Mouse (Mus musculus): ENCODE measurements around the gene Dcxr. TPM values are rescaled to one million over a fixed set of nuclear protein-coding genes. Genes with fewer than 3 reads are reported as not detected.
"Not testable (repeated sequence)": the region's sequence is repeated elsewhere in the genome, so short reads cannot be mapped to it uniquely, and the experiment has no call there.

The Dcxr gene
- polyA plus RNA-seq, 1 experiment, result 7.4 TPM

DNA sequence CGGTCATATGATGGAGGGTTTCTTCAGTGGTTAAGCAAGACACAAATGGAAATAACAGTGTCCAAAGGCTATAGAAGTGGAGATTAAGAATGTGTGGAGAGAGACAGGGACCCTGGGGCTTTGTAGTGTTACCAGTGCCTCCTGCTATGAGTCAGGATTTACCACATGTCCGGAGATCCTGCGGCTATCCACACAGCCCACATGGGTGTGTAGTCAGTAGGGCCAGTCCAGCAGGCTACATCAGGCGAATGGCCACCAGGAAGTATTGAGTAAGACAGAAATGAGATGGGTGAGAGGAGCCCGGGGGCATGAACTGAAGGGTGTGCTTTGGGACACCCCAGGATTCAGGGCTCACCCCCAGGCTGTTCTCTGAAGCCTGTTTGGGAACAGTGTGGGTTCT is 44.4 kb downstream of the Dcxr start:
- no peaks in the 10 kb centered on the region for H3K4me1 ChIP-seq (ENCODE audit: control insufficient read depth, insufficient read depth, low read length)
- 71% methylated on average over 5 of the region's 5 CpGs for WGBS
- no peak overlapping the region for H3K27ac ChIP-seq (ENCODE audit: control insufficient read depth, insufficient read depth, low read depth, low read length, poor library complexity)
- no peak overlapping the region for H3K4me3 ChIP-seq (replicated peaks; ENCODE audit: control insufficient read depth, low read depth, low read length)
- no peak for TF ChIP-seq CTCF (IDR thresholded peaks at IDR 0.05; ENCODE audit: control insufficient read depth, insufficient read depth, low read length)
- TF ChIP-seq POLR2A (IDR thresholded peaks at IDR 0.05; ENCODE audit: borderline replicate concordance, control insufficient read depth, low read depth, low read length), result no peak

DNA sequence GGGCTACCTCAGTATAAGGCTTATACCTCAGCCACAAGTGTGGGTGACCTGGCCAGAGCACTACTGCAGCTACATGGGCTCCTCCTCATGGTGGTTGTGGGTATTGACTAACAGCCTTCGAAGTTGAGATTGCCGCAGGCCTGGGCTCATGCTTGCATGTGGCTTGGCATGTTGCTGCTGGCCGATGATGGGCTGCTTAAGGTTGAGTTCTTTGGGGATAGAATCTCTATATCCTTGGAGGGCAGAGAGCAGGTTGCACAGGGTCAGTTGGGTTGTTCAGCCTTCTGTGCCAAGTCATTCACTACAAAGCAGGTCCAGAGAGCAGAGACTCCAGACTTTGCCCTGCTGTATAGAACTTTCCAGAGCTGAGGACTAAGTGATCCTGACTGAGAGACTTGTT is 47.2 kb downstream of the Dcxr start:
- no peak overlapping the region for H3K27ac ChIP-seq (ENCODE audit: control insufficient read depth, insufficient read depth, low read depth, low read length, poor library complexity)
- no peaks in the 10 kb centered on the region for H3K4me1 ChIP-seq (ENCODE audit: control insufficient read depth, insufficient read depth, low read length)
- H3K4me3 ChIP-seq (replicated peaks; ENCODE audit: control insufficient read depth, low read depth, low read length), result no peak overlapping the region
- 57% methylated on average over 3 of the region's 3 CpGs for WGBS
- peak; percentile 67 for TF ChIP-seq CTCF (IDR thresholded peaks at IDR 0.05; ENCODE audit: control insufficient read depth, insufficient read depth, low read length)
- TF ChIP-seq POLR2A (IDR thresholded peaks at IDR 0.05; ENCODE audit: borderline replicate concordance, control insufficient read depth, low read depth, low read length), result no peak

DNA sequence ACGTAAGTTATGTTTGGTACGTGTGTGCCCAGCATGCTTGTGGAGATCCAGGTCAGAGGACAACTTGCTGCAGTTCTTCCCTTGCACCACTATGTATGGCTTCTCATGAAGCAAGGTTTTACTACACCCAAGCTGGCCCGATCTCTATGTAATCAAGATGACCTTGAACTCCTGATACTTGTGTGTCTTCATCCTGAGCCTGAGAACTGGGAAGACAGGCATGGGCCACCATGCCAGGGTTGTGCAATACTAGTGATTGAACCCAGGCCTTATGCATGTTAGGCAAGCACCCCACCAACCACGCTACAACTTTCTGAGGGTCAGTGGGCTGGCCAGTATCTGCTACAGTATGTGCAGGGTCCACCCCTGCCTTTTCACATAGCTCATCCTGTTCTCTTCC is 50.1 kb downstream of the Dcxr start:
- no peak overlapping the region for H3K27ac ChIP-seq (ENCODE audit: control insufficient read depth, insufficient read depth, low read depth, low read length, poor library complexity)
- no peak for TF ChIP-seq POLR2A (IDR thresholded peaks at IDR 0.05; ENCODE audit: borderline replicate concordance, control insufficient read depth, low read depth, low read length)
- TF ChIP-seq CTCF (IDR thresholded peaks at IDR 0.05; ENCODE audit: control insufficient read depth, insufficient read depth, low read length), result no peak
- H3K4me3 ChIP-seq (replicated peaks; ENCODE audit: control insufficient read depth, low read depth, low read length), result no peak overlapping the region
- WGBS, result 83% methylated on average over 4 of the region's 4 CpGs
- peaks cover 2% of the 10 kb centered on the region; the same call in 1 of the 2 replicates for H3K4me1 ChIP-seq (ENCODE audit: control insufficient read depth, insufficient read depth, low read length)

DNA sequence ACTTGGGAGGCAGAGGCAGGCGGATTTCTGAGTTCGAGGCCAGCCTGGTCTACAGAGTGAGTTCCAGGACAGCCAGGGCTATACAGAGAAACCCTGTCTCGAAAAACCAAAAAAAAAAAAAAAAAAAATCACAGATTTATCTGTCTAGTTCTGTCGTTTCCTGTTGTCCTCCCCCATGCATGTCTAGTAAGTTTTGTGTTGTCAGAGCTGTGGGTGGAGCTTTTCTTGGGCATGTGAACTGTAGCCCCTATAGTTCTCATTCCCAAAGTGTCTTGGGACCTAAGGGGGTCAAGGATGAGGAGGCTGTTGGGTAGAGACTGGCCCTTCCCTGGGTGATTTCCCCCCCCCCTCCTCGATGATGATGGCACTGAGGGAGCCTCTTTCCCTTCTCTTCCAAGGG is 51.2 kb downstream of the Dcxr start:
- not testable (repeated sequence) for H3K27ac ChIP-seq (ENCODE audit: control insufficient read depth, insufficient read depth, low read depth, low read length, poor library complexity); H3K4me1 ChIP-seq (ENCODE audit: control insufficient read depth, insufficient read depth, low read length); H3K4me3 ChIP-seq (replicated peaks; ENCODE audit: control insufficient read depth, low read depth, low read length)
- 52% methylated on average over 5 of the region's 5 CpGs for WGBS

Other genes with a start within 250 kb of the Dcxr start
- 60.4 and 87.1 TPM in 2 replicates for gene Mrpl12, start 242.7 kb downstream of the Dcxr start, polyA plus RNA-seq (2011; ENCODE audit: insufficient read depth, insufficient read length, low replicate concordance, missing spikeins)
- 20.6 and 21.0 TPM in 2 replicates for gene Slc25a10, start 235.4 kb downstream of the Dcxr start, polyA plus RNA-seq (2011; ENCODE audit: insufficient read depth, insufficient read length, low replicate concordance, missing spikeins)
- gene Gcgr, start 196.6 kb downstream of the Dcxr start, polyA plus RNA-seq (2011; ENCODE audit: insufficient read depth, insufficient read length, low replicate concordance, missing spikeins), result 0.81 and 1.3 TPM in 2 replicates
- gene Mcrip1, start 177.6 kb downstream of the Dcxr start, polyA plus RNA-seq (2011; ENCODE audit: insufficient read depth, insufficient read length, low replicate concordance, missing spikeins), result 72.1 and 86.5 TPM in 2 replicates
- not detected in 2 replicates for gene Ppp1r27, start 176.1 kb downstream of the Dcxr start, polyA plus RNA-seq (2011; ENCODE audit: insufficient read depth, insufficient read length, low replicate concordance, missing spikeins)
- gene P4hb, start 154.0 kb downstream of the Dcxr start, polyA plus RNA-seq (2011; ENCODE audit: insufficient read depth, insufficient read length, low replicate concordance, missing spikeins), result 86.5 and 236 TPM in 2 replicates
- gene Arhgdia, start 145.7 kb downstream of the Dcxr start, polyA plus RNA-seq (2011; ENCODE audit: insufficient read depth, insufficient read length, low replicate concordance, missing spikeins), result 112 and 172 TPM in 2 replicates
- gene Alyref, start 128.9 kb downstream of the Dcxr start, polyA plus RNA-seq (2011; ENCODE audit: insufficient read depth, insufficient read length, low replicate concordance, missing spikeins), result 165 and 174 TPM in 2 replicates
- gene Anapc11, start 128.9 kb downstream of the Dcxr start, polyA plus RNA-seq (2011; ENCODE audit: insufficient read depth, insufficient read length, low replicate concordance, missing spikeins), result 26.6 and 32.6 TPM in 2 replicates
- 3.8 TPM in 1 of 2 replicates, not detected in the other for gene Npb, start 118.8 kb downstream of the Dcxr start, polyA plus RNA-seq (2011; ENCODE audit: insufficient read depth, insufficient read length, low replicate concordance, missing spikeins)
- gene Pcyt2, start 109.3 kb downstream of the Dcxr start, polyA plus RNA-seq (2011; ENCODE audit: insufficient read depth, insufficient read length, low replicate concordance, missing spikeins), result 45.4 and 46.8 TPM in 2 replicates
- gene Sirt7, start 102.0 kb downstream of the Dcxr start, polyA plus RNA-seq (2011; ENCODE audit: insufficient read depth, insufficient read length, low replicate concordance, missing spikeins), result 67.9 and 138 TPM in 2 replicates
- gene Mafg, start 93.7 kb downstream of the Dcxr start, polyA plus RNA-seq (2011; ENCODE audit: insufficient read depth, insufficient read length, low replicate concordance, missing spikeins), result 61.7 and 86.9 TPM in 2 replicates
- 2.3 TPM in 1 of 2 replicates, not detected in the other for gene Pycr1, start 83.5 kb downstream of the Dcxr start, polyA plus RNA-seq (2011; ENCODE audit: insufficient read depth, insufficient read length, low replicate concordance, missing spikeins)
- 6.7 TPM in 1 of 2 replicates, not detected in the other for gene Myadml2, start 79.1 kb downstream of the Dcxr start, polyA plus RNA-seq (2011; ENCODE audit: insufficient read depth, insufficient read length, low replicate concordance, missing spikeins)
- gene Notum, start 66.1 kb downstream of the Dcxr start, polyA plus RNA-seq (2011; ENCODE audit: insufficient read depth, insufficient read length, low replicate concordance, missing spikeins), result not detected in 2 replicates
- gene Aspscr1, start 54.3 kb downstream of the Dcxr start, polyA plus RNA-seq (2011; ENCODE audit: insufficient read depth, insufficient read length, low replicate concordance, missing spikeins), result 82.0 and 94.3 TPM in 2 replicates
- 39.2 and 57.8 TPM in 2 replicates for gene Cenpx, start 13.5 kb downstream of the Dcxr start, polyA plus RNA-seq (2011; ENCODE audit: insufficient read depth, insufficient read length, low replicate concordance, missing spikeins)
- gene Lrrc45, start 13.4 kb downstream of the Dcxr start, polyA plus RNA-seq (2011; ENCODE audit: insufficient read depth, insufficient read length, low replicate concordance, missing spikeins), result 25.5 and 41.4 TPM in 2 replicates
- 2.4 and 5.8 TPM in 2 replicates for gene Rac3, start 5.8 kb downstream of the Dcxr start, polyA plus RNA-seq (2011; ENCODE audit: insufficient read depth, insufficient read length, low replicate concordance, missing spikeins)
- gene Cbr2, start 4.8 kb upstream of the Dcxr start, polyA plus RNA-seq (2011; ENCODE audit: insufficient read depth, insufficient read length, low replicate concordance, missing spikeins), result 3.8 and 8.0 TPM in 2 replicates
- 15.5 and 52.5 TPM in 2 replicates for gene Hmga1b, start 35.5 kb upstream of the Dcxr start, polyA plus RNA-seq (2011; ENCODE audit: insufficient read depth, insufficient read length, low replicate concordance, missing spikeins)
- 9.1 and 19.9 TPM in 2 replicates for gene Rfng, start 56.9 kb upstream of the Dcxr start, polyA plus RNA-seq (2011; ENCODE audit: insufficient read depth, insufficient read length, low replicate concordance, missing spikeins)
- 29.6 and 38.0 TPM in 2 replicates for gene Gps1, start 57.0 kb upstream of the Dcxr start, polyA plus RNA-seq (2011; ENCODE audit: insufficient read depth, insufficient read length, low replicate concordance, missing spikeins)
- 24.2 and 57.6 TPM in 2 replicates for gene Dus1l, start 69.1 kb upstream of the Dcxr start, polyA plus RNA-seq (2011; ENCODE audit: insufficient read depth, insufficient read length, low replicate concordance, missing spikeins)
- 6.1 and 16.1 TPM in 2 replicates for gene Fasn, start 97.3 kb upstream of the Dcxr start, polyA plus RNA-seq (2011; ENCODE audit: insufficient read depth, insufficient read length, low replicate concordance, missing spikeins)
- 2.7 and 14.6 TPM in 2 replicates for gene Ccdc57, start 205.6 kb upstream of the Dcxr start, polyA plus RNA-seq (2011; ENCODE audit: insufficient read depth, insufficient read length, low replicate concordance, missing spikeins)
- gene Slc16a3, start 221.2 kb upstream of the Dcxr start, polyA plus RNA-seq (2011; ENCODE audit: insufficient read depth, insufficient read length, low replicate concordance, missing spikeins), result 14.3 and 50.1 TPM in 2 replicates

Measured in bone marrow, adult 2 months (tissue).